Mouse (Mus musculus) liver, embryonic 14.5 days (tissue): ENCODE measurements at regions not wholly inside any gene's neighbourhood (a gene's known extent, or its start where the extent isn't known, plus 50 kb on each side); places are given as distances from the start of the nearest gene placed in this dataset.

Source experiments
- ATAC-seq: fragments of 200-750 bp; cut with Nextera tagmentation; 2 replicates; pipeline ENCODE4 v1.8.0; 2017; ENCODE audit warnings: moderate number of reproducible peaks, mild to moderate bottlenecking, moderate library complexity; ENCODE audit not compliant: insufficient read depth
- DNase-seq, 3 experiments: peaks; one replicate each; pipeline ENCODE4 v3.0.0-alpha.2; 2012 to 2013; ENCODE audit warnings: low read depth in 3 of 3, low spot score in 3 of 3
- H3K27ac ChIP-seq: fragments of 300-500 bp; sonication (generic); 2 replicates; pipeline ENCODE4 v1.5.1; 2014; ENCODE audit warnings: moderate library complexity, mild to moderate bottlenecking, control low read depth, inconsistent platforms
- H3K27me3 ChIP-seq: fragments of 300-500 bp; sonication (generic); 2 replicates; pipeline ENCODE4 v1.6.1; 2014; ENCODE audit warnings: mild to moderate bottlenecking, low read length, moderate library complexity; ENCODE audit not compliant: control insufficient read depth, insufficient read depth
- H3K36me3 ChIP-seq: fragments of 300-500 bp; sonication (generic); replicated peaks from 2 replicates; pipeline ENCODE4 v1.6.1; 2014; ENCODE audit warnings: low read depth; ENCODE audit not compliant: control insufficient read depth, insufficient read depth
- H3K4me1 ChIP-seq, 2 experiments: fragments of 200-500 bp in 1 of 2; fragments of 300-500 bp in 1 of 2; sonication (generic) in 1 of 2; replicated peaks; 2 replicates each; pipeline ENCODE4 v1.6.1; 2012 to 2014; ENCODE audit warnings: antibody characterized with exemption in 1 of 2, inconsistent platforms in 1 of 2, low read length in 1 of 2; ENCODE audit not compliant: control insufficient read depth in 2 of 2, insufficient read depth in 2 of 2
- H3K4me2 ChIP-seq: fragments of 300-500 bp; sonication (generic); 2 replicates; pipeline ENCODE4 v1.6.1; 2014; ENCODE audit warnings: low read depth, mild to moderate bottlenecking, control low read depth, moderate library complexity
- H3K4me3 ChIP-seq, 2 experiments: fragments of 200-500 bp in 1 of 2; fragments of 300-500 bp in 1 of 2; sonication (generic) in 1 of 2; 2 replicates each; pipeline ENCODE4 v1.5.1; 2012 to 2014; ENCODE audit warnings: low read depth in 2 of 2, low read length in 2 of 2, mild to moderate bottlenecking in 2 of 2, control low read depth in 1 of 2, inconsistent platforms in 1 of 2, moderate library complexity in 1 of 2; ENCODE audit not compliant: insufficient read depth in 1 of 2
- H3K9ac ChIP-seq: fragments of 300-500 bp; sonication (generic); replicated peaks from 2 replicates; pipeline ENCODE4 v1.6.1; 2014; ENCODE audit warnings: mild to moderate bottlenecking, control low read depth, moderate library complexity
- H3K9me3 ChIP-seq: fragments of 300-500 bp; sonication (generic); 2 replicates; pipeline ENCODE4 v1.6.1; 2016; ENCODE audit warnings: low read length, mixed read lengths; ENCODE audit not compliant: control insufficient read depth
- CTCF ChIP-seq: IDR thresholded peaks from 2 replicates; pipeline ENCODE4 v1.5.1; 2016; ENCODE audit warnings: antibody characterized with exemption, low read depth, control low read depth
- EP300 ChIP-seq: IDR thresholded peaks from 2 replicates; pipeline ENCODE4 v1.6.1; 2016; ENCODE audit warnings: antibody characterized with exemption, low read depth
- WGBS: fragments of 180-500 bp; shearing (Covaris S2); extraction: QIAGEN DNeasy Blood & Tissue Kit; methylation state at CpG from one replicate; pipeline ENCODE4 v1.1.7; 2014; ENCODE audit not compliant: insufficient replicate concordance; 5-methylcytosine and 5-hydroxymethylcytosine counted together

DNA sequence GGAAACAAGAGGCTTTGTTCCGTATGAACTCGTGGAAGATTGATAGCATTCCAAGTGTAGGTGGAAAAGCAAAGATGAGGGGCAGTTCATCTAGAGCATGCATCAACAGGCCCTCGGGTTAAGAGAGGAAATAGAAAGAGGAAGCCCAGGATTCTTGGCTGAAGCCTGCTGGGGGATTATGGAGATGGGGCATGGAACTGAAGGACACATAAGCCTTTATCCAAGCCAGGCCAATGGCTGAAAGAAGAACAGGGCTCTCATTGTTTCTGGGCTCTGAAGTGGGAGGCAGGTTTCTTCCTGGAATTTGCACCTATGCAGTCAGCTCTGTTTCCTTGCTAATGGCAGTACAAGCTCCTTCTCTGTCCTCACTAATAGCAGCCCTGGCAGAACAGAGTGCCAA is 131.6 kb upstream of the Cox10 start:
- Histone ChIP-seq H3K9me3 (no peaks in the 10 kb centered on the region), H3K4me3 (no peak overlapping the region), H3K4me1 (no peaks in the 10 kb centered on the region), H3K27ac (no peak overlapping the region), H3K9ac (no peak overlapping the region), H3K27me3 (no peaks in the 10 kb centered on the region), H3K36me3 (no peaks in the 10 kb centered on the region), H3K4me2 (no peak overlapping the region)
- TF ChIP-seq CTCF (no peak), EP300 (no peak)
- ATAC-seq (no peak), DNase-seq (no peak)
- WGBS = 50% methylated on average over 3 of the region's 3 CpGs

GRCm38 (mm10) chr11:64208306-64208705 is 129.0 kb upstream of the Cox10 start:
- no peak overlapping the region for H3K4me2 ChIP-seq
- H3K9ac ChIP-seq = no peak overlapping the region
- H3K9me3 ChIP-seq = no peaks in the 10 kb centered on the region
- H3K27me3 ChIP-seq = no peaks in the 10 kb centered on the region
- no peak overlapping the region for H3K4me3 ChIP-seq
- no peaks in the 10 kb centered on the region for H3K36me3 ChIP-seq
- ATAC-seq (no peak), DNase-seq (no peak)
- WGBS = 62% methylated on average over 2 of the region's 2 CpGs
- peaks cover 0 to 11% of the 10 kb centered on the region in 2 experiments; a peak in 2 of 4 replicates for H3K4me1 ChIP-seq
- no peak overlapping the region for H3K27ac ChIP-seq
- TF ChIP-seq EP300 (no peak), CTCF (no peak)

DNA sequence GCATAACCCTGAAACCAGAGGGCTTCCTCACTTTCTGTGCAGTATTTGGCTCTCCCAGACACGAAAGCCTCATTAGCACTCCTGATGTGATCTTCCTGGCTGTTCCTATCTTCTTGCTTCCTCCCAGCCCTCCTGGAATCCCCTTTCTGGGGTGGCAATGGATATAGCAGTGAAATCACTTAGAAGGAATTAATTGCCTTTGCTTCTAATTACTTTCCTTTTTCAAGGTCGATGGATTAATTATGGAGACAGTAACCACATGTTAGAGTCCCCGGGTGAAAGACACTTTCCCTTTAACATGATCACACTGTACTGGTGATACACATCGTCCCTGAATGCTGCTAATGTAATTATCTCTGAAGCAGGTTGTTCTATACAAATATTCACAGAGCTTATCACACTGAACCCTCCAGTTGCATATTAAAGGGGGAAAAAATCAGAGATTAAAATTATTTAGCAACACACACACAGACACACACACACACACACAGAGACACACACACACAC is 128.1 kb upstream of the Cox10 start:
- WGBS = 32% methylated on average over 4 of the region's 4 CpGs
- DNase-seq (no peak), ATAC-seq (no peak)
- H3K9ac ChIP-seq = no peak overlapping the region
- no peaks in the 10 kb centered on the region for H3K27me3 ChIP-seq
- no peak overlapping the region for H3K4me2 ChIP-seq
- no peaks in the 10 kb centered on the region for H3K9me3 ChIP-seq
- TF ChIP-seq EP300 (no peak), CTCF (no peak)
- H3K4me3 ChIP-seq = no peak overlapping the region
- peaks cover 0 to 11% of the 10 kb centered on the region in 2 experiments; a peak in 2 of 4 replicates for H3K4me1 ChIP-seq
- no peak overlapping the region for H3K27ac ChIP-seq
- no peaks in the 10 kb centered on the region for H3K36me3 ChIP-seq

GRCm38 (mm10) chr11:64206155-64206554 is 126.9 kb upstream of the Cox10 start:
- DNase-seq = no peak
- 57% methylated on average over 2 of the region's 2 CpGs for WGBS

GRCm38 (mm10) chr11:64205069-64205468 is 125.8 kb upstream of the Cox10 start:
- Histone ChIP-seq H3K4me2 (no peak overlapping the region), H3K9ac (no peak overlapping the region), H3K4me3 (no peak overlapping the region), H3K4me1 (peaks cover 0 to 16% of the 10 kb centered on the region in 2 experiments; a peak in 2 of 4 replicates), H3K27me3 (no peaks in the 10 kb centered on the region), H3K9me3 (no peaks in the 10 kb centered on the region), H3K27ac (no peak overlapping the region), H3K36me3 (no peaks in the 10 kb centered on the region)
- ATAC-seq (no peak), DNase-seq (no peak)
- TF ChIP-seq CTCF (no peak), EP300 (no peak)
- 31% methylated on average over 4 of the region's 4 CpGs for WGBS

More at GRCm38 (mm10) chr11:64206155-64206554, 126.9 kb upstream of the Cox10 start:
- Histone ChIP-seq H3K27me3 (no peaks in the 10 kb centered on the region), H3K27ac (no peak overlapping the region), H3K9me3 (no peaks in the 10 kb centered on the region), H3K4me2 (no peak overlapping the region), H3K9ac (no peak overlapping the region), H3K36me3 (no peaks in the 10 kb centered on the region), H3K4me3 (no peak overlapping the region), H3K4me1 (peaks cover 0 to 12% of the 10 kb centered on the region in 2 experiments; a peak in 2 of 4 replicates)
- TF ChIP-seq EP300 (no peak), CTCF (no peak)
- ATAC-seq = no peak
